Mouse (Mus musculus): ENCODE data around the gene Etfa. TPM values are rescaled to one million over a fixed set of nuclear protein-coding genes. Genes with fewer than 3 reads are reported as not detected.

Gene Etfa
- polyA plus RNA-seq, 1 experiment from 2014 or later, result 116 TPM

- H3K9me3 ChIP-seq, result no peaks in the 10 kb centered on the region
- H3K4me1 ChIP-seq (replicated peaks), result peaks cover 21% of the 10 kb centered on the region
- H3K4me3 ChIP-seq, result no peak overlapping the region
- no peaks in the 10 kb centered on the region for H3K36me3 ChIP-seq
- no peaks in the 10 kb centered on the region for H3K27me3 ChIP-seq
- ATAC-seq (ENCODE audit: low read depth), result no peak
- no peak overlapping the region for H3K27ac ChIP-seq (replicated peaks)
- no peak overlapping the region for H3K4me2 ChIP-seq
- 47% methylated on average over 3 of the region's 3 CpGs for WGBS
- no peak overlapping the region for H3K9ac ChIP-seq
Observed at GRCm38 (mm10) chr9:55409833-55410232, 102.2 kb downstream of the Etfa start.

DNA sequence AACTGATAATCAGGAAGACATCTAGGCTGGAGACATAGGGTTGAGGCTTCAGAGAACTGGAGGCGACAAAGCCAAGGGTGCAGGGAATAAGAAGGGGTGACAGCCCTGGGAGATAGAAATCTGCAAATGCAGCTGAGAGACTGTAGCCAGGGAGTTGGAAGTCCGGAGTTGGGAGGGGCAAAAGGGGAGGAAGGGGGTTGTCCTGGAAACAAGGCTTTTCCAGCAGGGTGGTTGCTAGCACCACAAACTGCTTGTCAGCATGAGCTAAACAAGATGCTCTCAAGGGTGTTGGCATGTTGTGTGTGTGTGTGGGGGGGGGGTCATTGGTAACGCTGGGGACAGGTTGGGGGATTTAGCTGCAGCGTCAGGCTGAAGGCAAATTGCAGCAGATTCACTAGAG lies 103.2 kb downstream of the Etfa start:
- H3K36me3 ChIP-seq, result no peaks in the 10 kb centered on the region
- 29% methylated on average over 4 of the region's 4 CpGs for WGBS
- ATAC-seq (ENCODE audit: low read depth), result no peak

DNA sequence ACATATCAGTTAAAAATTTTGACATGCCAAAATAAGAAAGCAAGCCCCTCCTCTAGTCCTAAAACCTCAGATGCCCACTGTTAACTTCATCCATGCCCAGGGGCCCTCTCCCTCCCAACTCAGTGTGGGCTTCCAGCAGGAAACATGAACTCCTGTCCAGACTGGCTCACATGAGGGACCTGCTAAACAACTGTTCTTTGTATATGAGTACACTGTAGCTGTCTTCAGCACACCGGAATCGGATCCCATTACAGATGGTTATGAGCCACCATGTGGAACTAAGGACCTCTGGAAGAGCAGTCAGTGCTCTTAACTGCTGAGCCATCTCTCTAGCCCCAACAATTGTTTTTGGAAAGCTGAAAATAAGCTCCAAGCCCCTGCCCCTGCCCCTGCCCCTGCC lies 105.3 kb downstream of the Etfa start:
- Histone ChIP-seq H3K4me1 (replicated peaks) (peaks cover 31% of the 10 kb centered on the region), H3K4me2 (no peak overlapping the region), H3K9ac (no peak overlapping the region), H3K9me3 (no peaks in the 10 kb centered on the region), H3K4me3 (no peak overlapping the region), H3K27me3 (no peaks in the 10 kb centered on the region), H3K36me3 (no peaks in the 10 kb centered on the region), H3K27ac (replicated peaks) (no peak overlapping the region)
- ATAC-seq (ENCODE audit: low read depth), result 0 out of 2 replicates have a peak, but pooled peaks have one; percentile 34
- WGBS, result 46% methylated on average over 2 of the region's 2 CpGs

More for the DNA sequence above, 103.2 kb downstream of the Etfa start:
- Histone ChIP-seq H3K9ac (no peak overlapping the region), H3K9me3 (no peaks in the 10 kb centered on the region), H3K4me2 (no peak overlapping the region), H3K27ac (replicated peaks) (no peak overlapping the region), H3K27me3 (no peaks in the 10 kb centered on the region), H3K4me1 (replicated peaks) (peaks cover 21% of the 10 kb centered on the region), H3K4me3 (no peak overlapping the region)

DNA sequence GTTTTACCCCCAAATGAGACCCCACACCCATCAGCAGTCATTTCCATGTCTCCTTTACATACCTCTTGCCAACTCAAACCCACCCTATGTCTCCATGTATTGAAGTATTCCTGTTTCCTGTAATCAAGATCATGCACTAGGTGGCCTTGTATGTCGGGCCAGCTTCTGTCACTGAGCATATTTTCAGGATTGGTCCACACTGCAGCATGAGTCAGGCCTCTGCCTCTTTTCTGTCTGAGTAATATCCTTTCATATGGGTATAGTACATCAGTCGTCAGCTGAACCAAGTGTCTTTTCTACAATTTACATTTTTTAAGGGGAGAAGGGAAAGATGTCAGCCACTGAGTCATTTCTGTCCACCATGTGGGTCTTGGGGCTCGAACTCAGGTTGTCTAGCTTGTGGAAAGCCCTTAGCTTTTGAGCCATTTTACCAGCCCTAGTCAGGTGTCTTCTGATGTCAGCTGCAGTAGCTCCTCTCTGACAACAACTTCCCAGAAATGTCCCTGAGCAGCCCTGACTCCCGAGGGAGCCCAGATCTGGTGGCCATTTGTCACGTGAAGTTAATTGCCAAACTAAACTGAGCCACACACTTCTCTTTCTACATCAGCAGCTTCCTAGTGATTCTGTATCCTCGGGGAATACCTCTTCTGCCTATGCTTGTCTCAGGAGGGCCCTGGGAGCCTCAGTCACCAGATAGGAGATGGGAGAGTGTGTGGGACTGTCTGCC lies 106.9 kb downstream of the Etfa start:
- ATAC-seq (ENCODE audit: low read depth), result no peak
- 68% methylated on average over 6 of the region's 6 CpGs for WGBS
- no peaks in the 10 kb centered on the region for H3K36me3 ChIP-seq
- H3K9ac ChIP-seq, result no peak overlapping the region
- no peak overlapping the region for H3K27ac ChIP-seq (replicated peaks)
- H3K4me1 ChIP-seq (replicated peaks), result peaks cover 29% of the 10 kb centered on the region
- H3K4me2 ChIP-seq, result no peak overlapping the region
- no peaks in the 10 kb centered on the region for H3K27me3 ChIP-seq
- H3K4me3 ChIP-seq, result no peak overlapping the region
- no peaks in the 10 kb centered on the region for H3K9me3 ChIP-seq

Other genes with a start within 250 kb of the Etfa start
- 1.1 and 2.1 TPM in 2 replicates for gene Nrg4, start 185.4 kb downstream of the Etfa start, polyA plus RNA-seq (2015; fragmentation: Nextera tagmentation; extraction: Ambion mirVana)
- 2.2 and 4.2 TPM in 2 replicates for gene Tmem266, start 185.3 kb downstream of the Etfa start, polyA plus RNA-seq (2015; fragmentation: Nextera tagmentation; extraction: Ambion mirVana)
- 55.2 and 62.4 TPM in 2 replicates for gene Isl2, start 26.4 kb upstream of the Etfa start, polyA plus RNA-seq (2015; fragmentation: Nextera tagmentation; extraction: Ambion mirVana)

Measured in neural tube, embryonic 13.5 days (tissue).